Mouse (Mus musculus): ENCODE results near the gene Fndc1.

DNA sequence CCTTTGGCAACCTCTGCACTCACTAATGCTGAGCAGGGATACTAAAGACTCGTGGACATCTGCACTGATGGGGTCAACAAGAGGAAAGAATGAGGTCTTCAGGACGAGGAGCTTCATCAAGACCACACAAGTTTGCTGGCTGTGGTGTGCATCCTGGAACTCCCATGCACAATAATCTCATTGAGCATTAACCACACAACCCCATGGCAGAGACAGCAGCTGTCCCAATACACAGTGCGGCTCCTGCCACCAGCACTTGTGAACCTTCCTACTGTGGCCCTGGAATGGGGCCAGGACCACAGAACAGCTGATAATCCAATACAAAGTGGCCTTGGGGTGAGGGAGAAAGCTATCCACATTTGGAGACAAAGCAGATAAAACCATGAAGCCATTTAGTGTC, 36.6 kb downstream of the Fndc1 start:
- no peak for TF ChIP-seq CTCF (IDR thresholded peaks at IDR 0.05; ENCODE audit: borderline replicate concordance, control insufficient read depth, extremely low read depth, insufficient read depth, low read length, poor library complexity)
- no peak for TF ChIP-seq POLR2A (IDR thresholded peaks at IDR 0.05; ENCODE audit: control insufficient read depth, extremely low read depth, insufficient read depth, low read length, poor library complexity)
